Mouse (Mus musculus): Measurements from ENCODE around the gene Spty2d1. TPM values are rescaled to one million over a fixed set of nuclear protein-coding genes. Genes with fewer than 3 reads are reported as not detected.

Spty2d1 gene
- polyA plus RNA-seq, 1 experiment from 2014 or later: 18.0 TPM

Other genes starting within 250 kb of the Spty2d1 start
- 23.6 and 24.3 TPM in 2 replicates for gene Hps5, start 212.3 kb downstream of the Spty2d1 start, polyA plus RNA-seq (2014; fragmentation: Nextera tagmentation; extraction: Ambion mirVana)
- gene Gtf2h1, start 212.3 kb downstream of the Spty2d1 start, polyA plus RNA-seq (2014; fragmentation: Nextera tagmentation; extraction: Ambion mirVana): 40.8 and 47.8 TPM in 2 replicates
- 1,645 and 1,742 TPM in 2 replicates for gene Ldha, start 166.9 kb downstream of the Spty2d1 start, polyA plus RNA-seq (2014; fragmentation: Nextera tagmentation; extraction: Ambion mirVana)
- gene Ldhc, start 147.2 kb downstream of the Spty2d1 start, polyA plus RNA-seq (2014; fragmentation: Nextera tagmentation; extraction: Ambion mirVana): 0.24 TPM in 1 of 2 replicates, not detected in the other
- 169 and 179 TPM in 2 replicates for gene Tsg101, start 88.4 kb downstream of the Spty2d1 start, polyA plus RNA-seq (2014; fragmentation: Nextera tagmentation; extraction: Ambion mirVana)
- gene Uevld, start 49.9 kb downstream of the Spty2d1 start, polyA plus RNA-seq (2014; fragmentation: Nextera tagmentation; extraction: Ambion mirVana): 13.1 and 13.4 TPM in 2 replicates
- not detected in 2 replicates for gene Gm9999, start 24.8 kb downstream of the Spty2d1 start, polyA plus RNA-seq (2014; fragmentation: Nextera tagmentation; extraction: Ambion mirVana)
- 24.3 and 25.6 TPM in 2 replicates for gene Tmem86a, start 42.2 kb upstream of the Spty2d1 start, polyA plus RNA-seq (2014; fragmentation: Nextera tagmentation; extraction: Ambion mirVana)
- gene Ptpn5, start 125.3 kb upstream of the Spty2d1 start, polyA plus RNA-seq (2014; fragmentation: Nextera tagmentation; extraction: Ambion mirVana): 2.2 and 2.5 TPM in 2 replicates
- gene Mrgpra6, start 196.5 kb upstream of the Spty2d1 start, polyA plus RNA-seq (2014; fragmentation: Nextera tagmentation; extraction: Ambion mirVana): not detected in 2 replicates
- not detected in 2 replicates for gene Mrgpra9, start 244.4 kb upstream of the Spty2d1 start, polyA plus RNA-seq (2014; fragmentation: Nextera tagmentation; extraction: Ambion mirVana)

Data from stomach, embryonic 14.5 days (tissue).